Mouse (Mus musculus): ENCODE measurements around the gene Nrg4.
"Not testable (repeated sequence)": the region's sequence is repeated elsewhere in the genome, so short reads cannot be mapped to it uniquely, and the experiment has no call there.

DNA sequence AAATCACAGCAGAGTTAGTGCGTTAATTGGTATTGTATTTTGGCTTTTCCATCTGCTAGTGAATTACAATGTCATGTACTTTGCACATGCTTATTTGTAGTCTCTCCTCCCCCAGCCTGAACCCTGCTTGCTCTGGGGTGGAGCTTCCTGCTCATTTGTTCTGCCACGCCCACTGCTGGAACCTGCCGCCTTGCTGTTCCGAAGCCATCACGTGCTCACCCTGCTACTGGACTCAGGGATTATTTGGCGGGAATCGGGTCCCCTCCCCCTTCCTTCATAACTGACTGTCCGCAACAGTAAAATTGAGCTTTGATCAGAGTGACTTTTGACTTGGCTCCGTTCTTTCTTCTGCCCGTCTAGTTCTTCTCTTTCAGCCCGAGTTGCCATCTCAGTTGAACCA, 93.6 kb downstream of the Nrg4 start:
- not testable (repeated sequence) for TF ChIP-seq EP300, CTCF (IDR thresholded peaks at IDR 0.05; ENCODE audit: low read depth)

Measured in liver, embryonic 14.5 days (tissue).